Comparison of ENCODE assay signal across 18 mouse cellular contexts in genomic region chr2:20945596-20945995, GRCm38 (mm10).
"Had no signal": no experiment of that assay in that cellular context is flagged by ENCODE, and none has a peak within 500 bp of the region (broad histone marks: within the 10 kb centered on the region; RNA-seq: fewer than 3 reads in every experiment).

No protein-coding gene starts in this region.

- H3K36me3 ChIP-seq: kidney, embryonic 15.5 days; limb, embryonic 10.5 days; lung, embryonic 15.5 days; neural tube, embryonic 15.5 days had no signal

- H3K9ac ChIP-seq: kidney, embryonic 15.5 days; lung, embryonic 15.5 days; midbrain, embryonic 12.5 days; neural tube, embryonic 15.5 days had no signal

- H3K27me3 ChIP-seq: kidney, embryonic 15.5 days; lung, embryonic 15.5 days; megakaryocyte, embryonic 14.5 days; midbrain, embryonic 12.5 days; neural tube, embryonic 15.5 days had no signal

- H3K9me3 ChIP-seq: kidney, embryonic 15.5 days; limb, embryonic 10.5 days; lung, embryonic 15.5 days; megakaryocyte, embryonic 14.5 days; neural tube, embryonic 15.5 days had no signal

- H3K27ac ChIP-seq: kidney, embryonic 15.5 days; left cerebral cortex, adult 2 months; limb, embryonic 10.5 days; lung, embryonic 15.5 days; macrophage; neural tube, embryonic 15.5 days had no signal

- DNase-seq: kidney, adult 2 months; kidney, postnatal 14 days; lung, postnatal 14 days; retina, postnatal 1 day; right cerebral cortex, postnatal 4 days; spleen, adult 18-20 months; thymus, adult 2 months; thymus, postnatal 25 days had no signal

- ATAC-seq: midbrain, embryonic 16.5 days had no signal

- H3K4me2 ChIP-seq: kidney, embryonic 15.5 days; liver, embryonic 11.5 days; lung, embryonic 15.5 days; midbrain, embryonic 12.5 days; neural tube, embryonic 15.5 days had no signal

- H3K4me3 ChIP-seq: kidney, embryonic 15.5 days; left cerebral cortex, adult 2 months; limb, embryonic 10.5 days; lung, embryonic 15.5 days; midbrain, embryonic 12.5 days; neural tube, embryonic 15.5 days had no signal
